Mouse (Mus musculus) erythroblast, embryonic 14.5 days (primary cell): ENCODE results near the gene Olfr313.

Source experiments
- GATA1 ChIP-seq: IDR thresholded peaks from 2 replicates; pipeline ENCODE4 v1.6.1; 2012; ENCODE audit warnings: low read length, inconsistent platforms, mixed read lengths
- TAL1 ChIP-seq: IDR thresholded peaks from 3 replicates; pipeline ENCODE4 v1.6.1; 2012; ENCODE audit warnings: low read length, inconsistent platforms, mixed read lengths

DNA sequence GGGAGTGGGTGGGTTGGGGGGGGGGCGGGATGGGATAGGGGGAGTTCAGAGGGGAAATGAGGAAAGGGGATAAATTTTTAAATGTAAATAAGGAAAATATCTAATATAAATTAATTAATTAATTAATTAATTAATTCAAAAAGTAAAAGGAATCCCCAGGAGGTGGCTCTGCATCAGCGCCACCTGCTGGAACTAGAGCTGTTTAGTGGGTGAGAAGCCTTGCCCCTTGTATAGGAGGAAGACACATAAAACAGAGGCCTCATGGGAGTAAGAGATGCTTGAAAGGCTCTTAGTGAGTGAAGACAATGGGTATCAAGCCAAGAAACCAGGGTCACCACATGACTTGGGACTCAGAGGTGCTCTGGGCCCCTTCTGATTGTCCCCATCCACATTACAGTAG lies 18.9 kb upstream of the Olfr313 start:
- TF ChIP-seq GATA1: no peak
- no peak for TF ChIP-seq TAL1
